Mouse (Mus musculus) CH12.LX (cell line): ENCODE data around the gene Kalrn. TPM values are rescaled to one million over a fixed set of nuclear protein-coding genes. Genes with fewer than 3 reads are reported as not detected.

Experiments used
- DNase-seq: peaks from one replicate; pipeline ENCODE4 v3.0.0-alpha.2; 2013; ENCODE audit errors: extremely low read depth
- H3K27ac ChIP-seq: 2 replicates; pipeline ENCODE4 v1.5.1; 2012; ENCODE audit warnings: low read depth, mild to moderate bottlenecking, control low read depth, moderate library complexity; ENCODE audit not compliant: insufficient read depth
- H3K27me3 ChIP-seq: replicated peaks from 2 replicates; pipeline ENCODE3; 2012; ENCODE audit warnings: inconsistent platforms
- H3K36me3 ChIP-seq, 2 experiments: replicated peaks in 1 of 2; 2 replicates each; pipeline versions ENCODE3 to v1.6.1; 2012; ENCODE audit warnings: inconsistent platforms in 1 of 2, low read length in 1 of 2, mild to moderate bottlenecking in 1 of 2, mixed read lengths in 1 of 2, moderate library complexity in 1 of 2; ENCODE audit not compliant: control insufficient read depth in 1 of 2, insufficient read depth in 1 of 2
- H3K4me1 ChIP-seq, 2 experiments: 2 replicates each; pipeline ENCODE4 v1.6.1; 2012; ENCODE audit warnings: inconsistent platforms in 1 of 2, moderate library complexity in 1 of 2; ENCODE audit not compliant: insufficient read depth in 2 of 2, control insufficient read depth in 1 of 2
- H3K4me2 ChIP-seq: 2 replicates; pipeline ENCODE4 v1.6.1; 2012; ENCODE audit warnings: low read depth, mild to moderate bottlenecking, control low read depth; ENCODE audit not compliant: poor library complexity, insufficient read depth, severe bottlenecking
- H3K4me3 ChIP-seq, 3 experiments: fragments of 150-350 bp in 1 of 3; sonication (generic) in 1 of 3; replicated peaks in 1 of 3; 2 replicates each; pipeline versions ENCODE3 to v1.5.1; 2011 to 2012; ENCODE audit warnings: low read depth in 2 of 3, low read length in 2 of 3, mild to moderate bottlenecking in 2 of 3, moderate library complexity in 2 of 3, control low read depth in 1 of 3, improper control_type of control experiment in 1 of 3, inconsistent platforms in 1 of 3, mixed read lengths in 1 of 3; ENCODE audit not compliant: poor library complexity in 1 of 3
- H3K79me2 ChIP-seq: replicated peaks from 2 replicates; pipeline ENCODE4 v1.6.1; 2012; ENCODE audit warnings: mild to moderate bottlenecking, moderate library complexity; ENCODE audit not compliant: control insufficient read depth, poor library complexity, insufficient read depth, severe bottlenecking; ENCODE audit errors: extremely low read depth
- H3K9ac ChIP-seq: 2 replicates; pipeline ENCODE4 v1.6.1; 2012; ENCODE audit warnings: low read depth, mild to moderate bottlenecking, control low read depth, moderate library complexity; ENCODE audit not compliant: insufficient read depth
- H3K9me3 ChIP-seq: replicated peaks from 2 replicates; pipeline ENCODE3; 2012; ENCODE audit warnings: low read length, inconsistent platforms, mixed read lengths
- BHLHE40 ChIP-seq: IDR thresholded peaks from 2 replicates; pipeline ENCODE4 v1.6.1; 2011; ENCODE audit warnings: mild to moderate bottlenecking, low read depth, low read length, improper control_type of control experiment
- CHD1 ChIP-seq: IDR thresholded peaks from 2 replicates; pipeline ENCODE4 v1.6.1; 2012; ENCODE audit warnings: low read depth, low read length, improper control_type of control experiment, inconsistent platforms
- CHD2 ChIP-seq: IDR thresholded peaks from 2 replicates; pipeline ENCODE4 v1.6.1; 2011; ENCODE audit warnings: low read length, improper control_type of control experiment
- CTCF ChIP-seq, 2 experiments: IDR thresholded peaks in 1 of 2; conservative IDR thresholded peaks in 1 of 2; 2 replicates each; pipeline ENCODE4 v1.5.1; 2011 to 2012; ENCODE audit warnings: low read depth in 2 of 2, low read length in 2 of 2, improper control_type of control experiment in 1 of 2, inconsistent platforms in 1 of 2, mild to moderate bottlenecking in 1 of 2, moderate library complexity in 1 of 2
- E2F4 ChIP-seq: IDR thresholded peaks from 2 replicates; pipeline ENCODE4 v1.6.1; 2011; ENCODE audit warnings: low read depth, low read length, improper control_type of control experiment; ENCODE audit not compliant: insufficient replicate concordance
- ELF1 ChIP-seq: IDR thresholded peaks from 2 replicates; pipeline ENCODE4 v1.6.1; 2014; ENCODE audit warnings: low read depth, mild to moderate bottlenecking, inconsistent platforms, low read length, improper control_type of control experiment
- EP300 ChIP-seq: IDR thresholded peaks from 2 replicates; pipeline ENCODE4 v1.6.1; 2011; ENCODE audit warnings: low read length, improper control_type of control experiment
- ETS1 ChIP-seq: conservative IDR thresholded peaks from 2 replicates; pipeline ENCODE4 v1.6.1; 2012; ENCODE audit warnings: low read depth, mild to moderate bottlenecking, inconsistent platforms, low read length, improper control_type of control experiment, moderate library complexity
- GABPA ChIP-seq: IDR thresholded peaks from 2 replicates; pipeline ENCODE4 v1.6.1; 2012; ENCODE audit warnings: low read depth, low read length, improper control_type of control experiment, inconsistent platforms; ENCODE audit not compliant: insufficient replicate concordance
- HCFC1 ChIP-seq: IDR thresholded peaks from 2 replicates; pipeline ENCODE4 v1.6.1; 2012; ENCODE audit warnings: low read depth, mild to moderate bottlenecking, inconsistent platforms, low read length, improper control_type of control experiment
- IRF4 ChIP-seq: IDR thresholded peaks from 2 replicates; pipeline ENCODE4 v1.6.1; 2014; ENCODE audit warnings: low read depth, mild to moderate bottlenecking, inconsistent platforms, low read length, improper control_type of control experiment
- JUN ChIP-seq: IDR thresholded peaks from 2 replicates; pipeline ENCODE4 v1.6.1; 2011; ENCODE audit warnings: low read depth, mild to moderate bottlenecking, low read length, improper control_type of control experiment, moderate library complexity; ENCODE audit not compliant: insufficient read depth
- JUND ChIP-seq: conservative IDR thresholded peaks from 2 replicates; pipeline ENCODE4 v1.6.1; 2011; ENCODE audit warnings: low read depth, low read length, improper control_type of control experiment
- KAT2A ChIP-seq: IDR thresholded peaks from 2 replicates; pipeline ENCODE4 v1.6.1; 2012; ENCODE audit warnings: low read length, improper control_type of control experiment, inconsistent platforms; ENCODE audit not compliant: insufficient replicate concordance
- MAFK ChIP-seq: IDR thresholded peaks from 2 replicates; pipeline ENCODE4 v1.6.1; 2011; ENCODE audit warnings: low read length, improper control_type of control experiment; ENCODE audit not compliant: insufficient replicate concordance
- MAX ChIP-seq: IDR thresholded peaks from 2 replicates; pipeline ENCODE4 v1.6.1; 2011; ENCODE audit warnings: low read length, improper control_type of control experiment
- MAZ ChIP-seq: IDR thresholded peaks from 2 replicates; pipeline ENCODE4 v1.6.1; 2012; ENCODE audit warnings: low read depth, mild to moderate bottlenecking, inconsistent platforms, low read length, improper control_type of control experiment, moderate library complexity
- MEF2A ChIP-seq: IDR thresholded peaks from 2 replicates; pipeline ENCODE4 v1.6.1; 2014; ENCODE audit warnings: low read depth, mild to moderate bottlenecking, inconsistent platforms, low read length, improper control_type of control experiment, borderline replicate concordance
- MXI1 ChIP-seq: IDR thresholded peaks from 2 replicates; pipeline ENCODE4 v1.6.1; 2011; ENCODE audit warnings: mild to moderate bottlenecking, low read depth, low read length, improper control_type of control experiment
- MYC ChIP-seq: IDR thresholded peaks from 2 replicates; pipeline ENCODE4 v1.6.1; 2011; ENCODE audit warnings: low read depth, mild to moderate bottlenecking, improper control_type of control experiment, low read length
- NELFE ChIP-seq: IDR thresholded peaks from 2 replicates; pipeline ENCODE4 v1.6.1; 2011; ENCODE audit warnings: low read depth, low read length, improper control_type of control experiment
- NRF1 ChIP-seq: IDR thresholded peaks from 2 replicates; pipeline ENCODE4 v1.6.1; 2014; ENCODE audit warnings: low read depth, mild to moderate bottlenecking, inconsistent platforms, low read length, improper control_type of control experiment, moderate library complexity
- PAX5 ChIP-seq: IDR thresholded peaks from 2 replicates; pipeline ENCODE4 v1.6.1; 2012; ENCODE audit warnings: low read length, inconsistent platforms, mixed read lengths
- POLR2A ChIP-seq: IDR thresholded peaks from 2 replicates; pipeline ENCODE4 v1.6.1; 2011; ENCODE audit warnings: low read depth, mild to moderate bottlenecking, improper control_type of control experiment, low read length
- POLR2AphosphoS2 ChIP-seq: IDR thresholded peaks from 2 replicates; pipeline ENCODE4 v1.6.1; 2011; ENCODE audit warnings: low read depth, low read length, improper control_type of control experiment
- RAD21 ChIP-seq: IDR thresholded peaks from 2 replicates; pipeline ENCODE4 v1.6.1; 2011; ENCODE audit warnings: low read depth, mild to moderate bottlenecking, low read length, improper control_type of control experiment, moderate library complexity
- RCOR1 ChIP-seq: conservative IDR thresholded peaks from 2 replicates; pipeline ENCODE4 v1.6.1; 2012; ENCODE audit warnings: low read depth, mild to moderate bottlenecking, inconsistent platforms, low read length, improper control_type of control experiment
- SIN3A ChIP-seq: IDR thresholded peaks from 2 replicates; pipeline ENCODE4 v1.6.1; 2012; ENCODE audit warnings: low read length, improper control_type of control experiment, inconsistent platforms
- SMC3 ChIP-seq: IDR thresholded peaks from 2 replicates; pipeline ENCODE4 v1.6.1; 2011; ENCODE audit warnings: low read depth, low read length, improper control_type of control experiment
- TBP ChIP-seq: conservative IDR thresholded peaks from 2 replicates; pipeline ENCODE4 v1.6.1; 2011; ENCODE audit warnings: low read depth, low read length, improper control_type of control experiment
- TCF12 ChIP-seq: IDR thresholded peaks from 2 replicates; pipeline ENCODE4 v1.6.1; 2014; ENCODE audit warnings: low read depth, mild to moderate bottlenecking, inconsistent platforms, low read length, improper control_type of control experiment
- UBTF ChIP-seq: IDR thresholded peaks from 2 replicates; pipeline ENCODE4 v1.6.1; 2012; ENCODE audit warnings: low read depth, mild to moderate bottlenecking, inconsistent platforms, low read length, improper control_type of control experiment, moderate library complexity
- USF1 ChIP-seq: IDR thresholded peaks from 2 replicates; pipeline ENCODE4 v1.6.1; 2014; ENCODE audit warnings: low read depth, mild to moderate bottlenecking, inconsistent platforms, low read length, improper control_type of control experiment
- USF2 ChIP-seq: conservative IDR thresholded peaks from 2 replicates; pipeline ENCODE4 v1.6.1; 2011; ENCODE audit warnings: low read depth, low read length, improper control_type of control experiment
- ZC3H11A ChIP-seq: IDR thresholded peaks from 2 replicates; pipeline ENCODE4 v1.6.1; 2012; ENCODE audit warnings: low read depth, mild to moderate bottlenecking, inconsistent platforms, low read length, improper control_type of control experiment
- ZKSCAN1 ChIP-seq: IDR thresholded peaks from 2 replicates; pipeline ENCODE4 v1.6.1; 2012; ENCODE audit warnings: low read depth, inconsistent platforms, low read length, improper control_type of control experiment, borderline replicate concordance
- ZMIZ1 ChIP-seq: IDR thresholded peaks from 2 replicates; pipeline ENCODE4 v1.6.1; 2012; ENCODE audit warnings: low read depth, mild to moderate bottlenecking, inconsistent platforms, low read length, improper control_type of control experiment
- ZNF384 ChIP-seq: IDR thresholded peaks from 2 replicates; pipeline ENCODE4 v1.6.1; 2012; ENCODE audit warnings: low read depth, low read length, improper control_type of control experiment, inconsistent platforms
- dilution Hi-C: fragments of 300-500 bp; cut with MboI; formaldehyde crosslinking; loops from 2 replicates; pipeline ENCODE4 v1.14.3; 2020; ENCODE audit warnings: low sequenced_read_pairs; ENCODE audit not compliant: extremely low pct_unique_long_range_greater_than_20kb, extremely low pct_ligation_motif_present
- in situ Hi-C: fragments of 300-500 bp; cut with MboI; formaldehyde crosslinking; loops from 3 replicates; pipeline ENCODE4 v1.14.3; 2019; ENCODE audit warnings: low sequenced_read_pairs, low pct_ligation_motif_present, low pct_unique_long_range_greater_than_20kb, mixed read lengths
- polyA plus RNA-seq: library from polyadenylated mRNA; unstranded; fragments of >175 nt; gene quantifications from 2 replicates; pipeline ENCODE4 v1.2.1, GENCODE M21; 2012; ENCODE audit warnings: low read depth; ENCODE audit not compliant: insufficient read length
- total RNA-seq, 2 experiments: library from RNA; depleted of rRNA; stranded (reverse); fragments of 300-350 nt in 1 of 2; fragments of >200 nt in 1 of 2; gene quantifications; 2 replicates each; pipeline ENCODE4 v1.2.3; 2012 to 2014

Kalrn gene
- total and polyA plus RNA-seq, 3 experiments, result 0.08 to 0.09 TPM; not detected in 1

DNA sequence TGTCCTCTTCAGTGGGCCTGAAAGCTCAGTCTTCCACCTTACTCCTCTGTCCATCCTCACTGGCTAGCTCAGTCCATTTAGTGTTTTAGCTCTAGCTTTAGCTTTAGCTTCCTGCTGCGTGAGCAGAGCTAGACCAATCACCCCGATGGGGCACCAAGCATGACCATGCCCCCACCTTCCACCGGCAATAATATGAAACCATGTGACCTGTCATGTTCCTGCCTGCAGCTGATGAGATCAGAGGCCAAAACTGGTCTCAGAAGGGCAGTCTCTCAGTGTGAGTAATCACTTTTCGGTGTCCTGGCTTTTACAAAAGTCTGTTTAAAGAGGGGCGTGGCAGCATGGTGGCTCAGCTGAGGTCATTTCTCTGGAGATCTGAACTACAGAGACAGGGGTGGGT, 364.6 kb downstream of the Kalrn start:
- in situ Hi-C loops, result loop anchor here (10.0 kb wide), 1 partner anchor 66 kb away; no protein-coding TSS in a partner anchor
- H3K27me3 ChIP-seq, result peaks cover 65% of the 10 kb centered on the region
- H3K36me3 ChIP-seq, result no peaks in the 10 kb centered on the region
- H3K79me2 ChIP-seq, result no peaks in the 10 kb centered on the region
- no peak overlapping the region for H3K4me3 ChIP-seq
- TF ChIP-seq RAD21, result no peak
- no peak for TF ChIP-seq ZMIZ1
- TF ChIP-seq MAFK, result peak; percentile 59; the same call in 1 of the 2 replicates
- TF ChIP-seq KAT2A, result 0 out of 2 replicates have a peak, but pooled peaks have one; percentile 6
- 0 out of 2 replicates have a peak, but pooled peaks have one; percentile 19 for TF ChIP-seq TCF12
- no peak for TF ChIP-seq CHD2
- TF ChIP-seq ELF1, result peak; percentile 59
- TF ChIP-seq NELFE, result 0 out of 2 replicates have a peak, but pooled peaks have one; percentile 4
- TF ChIP-seq CHD1, result peak; percentile 85
- TF ChIP-seq ZC3H11A, result no peak
- TF ChIP-seq ZNF384, result no peak
- peak; percentile 83 for TF ChIP-seq BHLHE40
- no peak for TF ChIP-seq UBTF
- peak; percentile 89 for TF ChIP-seq MXI1
- TF ChIP-seq MYC, result peak; percentile 68; the same call in 1 of the 2 replicates
- peak; percentile 72 for TF ChIP-seq USF1
- no peak for TF ChIP-seq POLR2A
- no peak for TF ChIP-seq SMC3
- TF ChIP-seq E2F4, result no peak
- TF ChIP-seq JUND, result peak; percentile 67; the same call in 1 of the 2 replicates
- peak; percentile 61 for TF ChIP-seq EP300
- TF ChIP-seq PAX5, result no peak
- TF ChIP-seq RCOR1, result peak; percentile 57; the same call in 1 of the 2 replicates
- TF ChIP-seq MEF2A, result peak; percentile 99
- no peak for TF ChIP-seq CTCF (conservative IDR thresholded peaks at IDR 0.05 in 1 of 2, IDR thresholded peaks at IDR 0.05 in 1 of 2; ENCODE audit: low read depth in 2 of 2, low read length in 2 of 2)
- peak; percentile 97 for TF ChIP-seq JUN
- TF ChIP-seq MAX, result peak; percentile 74
- TF ChIP-seq POLR2AphosphoS2, result no peak
- TF ChIP-seq ETS1, result peak; percentile 88
- TF ChIP-seq GABPA, result no peak
- TF ChIP-seq USF2, result peak; percentile 45; the same call in 1 of the 2 replicates
- no peak for TF ChIP-seq ZKSCAN1
- peak; percentile 57 for TF ChIP-seq HCFC1
- TF ChIP-seq TBP, result no peak
- TF ChIP-seq NRF1, result 0 out of 2 replicates have a peak, but pooled peaks have one; percentile 21
- peak; percentile 91 for TF ChIP-seq SIN3A
- peak; percentile 61; the same call in 1 of the 2 replicates for TF ChIP-seq MAZ
- peak; percentile 70 for TF ChIP-seq IRF4
- H3K27ac ChIP-seq, result no peak overlapping the region
- peaks cover 5 to 11% of the 10 kb centered on the region in 2 experiments for H3K4me1 ChIP-seq
- DNase-seq, result peak; percentile 43
- no peaks in the 10 kb centered on the region for H3K9me3 ChIP-seq
- H3K4me2 ChIP-seq, result peak overlapping the region; percentile 51; the same call in 1 of the 2 replicates
- no peak overlapping the region for H3K9ac ChIP-seq
- dilution Hi-C loops, result no loop called here
